Mouse (Mus musculus) common myeloid progenitor, adult 5-6 weeks (primary cell): ENCODE results near the gene Mras. TPM values are rescaled to one million over a fixed set of nuclear protein-coding genes. Genes with fewer than 3 reads are reported as not detected.
A peak's percentile ranks its signal among the peaks of the same experiment; 100 is the strongest.

Experiments used
- ATAC-seq: replicated peaks from 2 replicates; pipeline ENCODE4 v1.8.0; 2016; ENCODE audit warnings: low read depth, mild to moderate bottlenecking, moderate TSS enrichment, inconsistent platforms; ENCODE audit not compliant: poor library complexity, severe bottlenecking
- total RNA-seq: library from RNA; stranded (forward); fragments of 200-1000, 187-1606 nt; gene quantifications from 2 replicates; pipeline ENCODE4 v1.2.3, GENCODE M21; 2017

The Mras gene
- total RNA-seq, 1 experiment from 2014 or later: 0.82 TPM

DNA sequence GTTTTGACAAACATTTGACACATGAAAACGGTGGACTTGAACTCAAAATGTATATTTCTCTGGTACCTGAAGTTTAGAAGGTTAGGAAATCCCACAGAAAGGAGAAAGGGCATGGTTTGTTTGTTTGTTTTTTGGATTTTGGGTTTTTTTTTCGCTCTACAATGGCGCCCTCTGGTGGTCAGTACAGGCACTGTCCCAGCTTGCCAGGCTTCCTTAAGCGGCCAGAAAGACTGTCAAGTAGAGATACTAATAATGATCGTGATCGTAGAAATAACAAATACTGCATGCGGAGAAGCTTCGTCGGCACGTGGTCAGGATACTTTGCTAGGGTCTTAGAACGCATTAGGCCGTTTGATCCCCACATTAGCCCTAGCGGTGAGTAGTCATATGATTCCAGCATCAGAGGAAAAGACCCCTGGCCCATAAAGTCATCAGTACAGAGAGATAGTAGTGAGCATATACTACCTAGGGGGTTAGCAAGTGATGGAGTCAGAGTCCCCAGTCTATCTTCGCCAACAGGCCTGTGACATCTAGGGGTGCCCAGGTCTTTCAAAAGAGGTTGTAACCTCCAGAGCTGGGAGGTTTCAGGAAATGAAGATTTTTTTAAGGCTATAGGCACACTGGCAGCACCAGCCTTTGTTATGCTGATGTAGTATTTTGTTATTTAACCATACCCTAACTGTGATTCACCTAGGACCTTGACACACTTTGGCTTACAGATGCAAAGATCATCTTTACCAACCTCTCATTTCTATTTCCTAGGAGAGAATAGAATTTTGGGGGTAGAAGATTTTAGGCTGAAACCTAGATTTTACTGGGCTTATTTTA lies 60.4 kb downstream of the Mras start:
- ATAC-seq: peak; percentile 57

- no peak for ATAC-seq
These were observed 68.8 kb downstream of the Mras start for GRCm38 (mm10) chr9:99368431-99368830.

- ATAC-seq: no peak
These were observed 71.3 kb downstream of the Mras start for GRCm38 (mm10) chr9:99365906-99366305.

DNA sequence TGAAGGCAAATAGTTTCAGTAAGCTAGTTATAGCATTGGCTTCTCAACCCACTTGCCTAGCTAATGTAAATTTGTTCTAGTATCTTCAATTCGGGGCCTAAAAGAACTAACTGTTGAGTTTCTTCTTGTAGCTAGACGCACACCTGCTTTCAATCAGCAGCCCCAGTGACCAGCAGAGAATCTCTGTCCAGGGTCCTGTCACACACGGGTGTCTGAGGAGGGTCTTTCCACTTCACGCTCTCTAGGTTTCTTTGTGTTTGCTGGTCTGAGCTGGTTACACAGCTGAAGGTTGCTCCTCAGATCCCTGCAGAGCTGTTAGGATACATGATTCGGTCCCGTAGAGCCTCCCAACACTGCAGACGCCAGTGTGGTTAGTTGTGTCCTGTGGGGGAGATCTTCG lies 74.1 kb downstream of the Mras start:
- no peak for ATAC-seq

DNA sequence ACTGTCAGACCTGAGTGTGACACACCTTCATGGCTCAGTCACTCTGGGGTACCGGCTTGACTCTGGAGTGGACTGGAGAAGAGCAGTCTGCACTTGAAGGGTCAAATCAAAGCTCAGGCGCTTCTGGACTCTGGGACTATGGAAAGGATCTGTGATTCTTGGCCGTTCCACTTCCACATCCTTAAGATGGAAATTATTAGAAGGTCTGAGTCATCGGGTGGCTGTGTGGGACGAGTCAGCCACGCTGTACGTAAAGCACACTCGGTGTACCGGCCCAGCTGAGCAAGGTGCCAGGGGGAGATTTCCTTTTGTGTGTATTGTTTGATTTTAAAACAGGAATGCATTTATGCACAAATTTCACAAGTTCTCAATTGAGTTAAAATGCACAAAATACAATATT lies 75.2 kb downstream of the Mras start:
- no peak for ATAC-seq

DNA sequence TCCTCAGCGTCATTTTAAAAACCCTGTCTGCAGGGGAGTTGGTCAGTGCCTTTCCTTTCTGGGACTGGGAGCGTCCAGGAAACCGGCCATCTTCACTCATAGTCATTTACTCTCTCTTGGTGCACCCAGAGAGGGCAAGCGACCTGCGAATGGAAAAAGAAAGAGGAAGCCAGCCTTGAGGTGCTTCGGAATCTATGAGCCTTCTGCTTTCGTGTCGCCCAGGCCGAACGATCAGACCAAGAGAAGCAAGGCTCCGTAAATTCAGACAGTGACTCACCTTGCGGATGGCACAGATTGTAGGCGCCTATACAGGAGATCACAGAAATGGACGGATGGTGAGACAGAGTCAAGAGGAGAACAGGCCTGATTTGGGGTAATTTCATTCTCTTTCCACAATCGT lies 78.2 kb downstream of the Mras start:
- ATAC-seq: peak; percentile 36

DNA sequence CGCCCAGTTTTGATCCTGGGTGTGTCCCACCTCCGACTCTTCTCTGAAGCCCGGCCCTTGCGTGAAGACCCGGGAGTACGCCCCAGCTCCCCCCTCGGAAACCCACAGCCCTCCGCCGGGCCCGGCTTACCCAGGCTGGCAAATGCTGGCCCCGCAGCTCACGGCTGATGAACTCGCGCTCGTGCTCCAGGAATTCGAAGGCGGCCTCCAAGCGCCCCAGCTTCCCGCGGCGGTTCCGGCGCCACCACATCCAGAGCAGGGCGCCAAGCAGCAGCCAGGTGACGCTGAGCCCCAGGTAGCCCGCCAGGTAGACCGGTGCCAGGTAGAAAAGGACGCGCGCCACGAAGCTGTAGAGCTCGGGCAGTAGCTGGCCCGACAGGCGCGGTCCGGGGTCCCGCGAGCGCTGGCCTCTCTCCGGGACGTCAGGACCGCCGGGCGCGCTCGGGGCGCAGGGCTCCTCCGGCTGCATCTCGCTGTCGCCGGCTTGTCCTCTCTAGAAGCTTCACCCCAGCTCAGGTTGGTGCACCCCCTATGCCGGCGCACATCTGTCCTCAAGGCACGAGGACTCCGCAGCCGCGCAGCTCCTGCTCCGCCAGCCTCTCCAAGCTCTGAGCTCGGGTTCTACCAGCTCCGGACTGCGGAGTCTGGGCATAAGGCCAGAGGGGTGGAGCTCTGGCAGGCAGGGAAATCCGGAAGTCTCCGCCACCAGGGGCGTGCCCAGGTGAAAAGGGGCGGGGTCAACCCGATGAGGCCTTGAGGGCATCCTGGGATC lies 79.1 kb downstream of the Mras start, which contains the start of gene Esyt3:
Gene Esyt3 (minus strand): TSS at position 637 of the 772 bp plus-strand sequence.
- peak; percentile 45 for ATAC-seq

DNA sequence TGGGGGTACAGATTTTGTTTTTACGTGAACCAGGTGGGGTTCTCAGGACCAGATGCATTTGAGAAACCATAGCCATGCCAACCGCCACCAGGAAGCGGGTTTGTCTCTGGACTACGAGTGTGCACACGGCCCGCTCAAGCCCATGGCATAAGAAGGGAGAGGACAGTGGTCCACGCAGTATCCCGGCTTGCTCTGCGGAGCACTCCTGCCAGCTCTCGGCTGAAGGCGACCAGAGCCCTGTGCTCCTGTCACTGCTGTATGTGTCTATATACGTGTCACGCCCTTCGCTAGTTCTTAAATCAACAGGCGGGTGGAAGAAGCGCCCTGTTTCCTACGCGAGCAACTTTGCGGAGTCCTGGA lies 79.6 kb downstream of the Mras start:
- ATAC-seq: peak; percentile 28

- no peak for ATAC-seq
These were observed 81.2 kb downstream of the Mras start for GRCm38 (mm10) chr9:99355971-99356370.

DNA sequence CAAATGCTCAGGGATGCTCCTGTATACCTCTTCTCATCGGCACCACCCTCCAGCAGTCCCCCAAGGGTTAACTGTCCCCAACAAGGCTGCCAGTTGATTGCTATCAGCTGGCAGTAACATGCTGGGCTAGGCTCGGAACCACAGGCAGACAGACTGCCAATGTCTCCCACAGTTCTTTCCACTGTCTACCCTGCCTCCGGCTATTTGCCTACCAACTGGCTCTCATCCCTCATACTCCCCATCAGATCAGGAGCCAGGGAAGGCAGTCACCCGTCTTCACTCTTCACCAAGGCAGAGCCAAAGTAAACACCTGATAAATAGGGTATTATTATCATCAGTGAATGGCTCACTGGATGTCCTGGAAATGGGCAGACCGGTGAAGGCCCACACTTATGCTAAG lies 82.4 kb downstream of the Mras start:
- no peak for ATAC-seq

- ATAC-seq: 0 out of 2 replicates have a peak, but pooled peaks have one; percentile 28
These were observed 83.8 kb downstream of the Mras start for GRCm38 (mm10) chr9:99353390-99353789.

- peak; percentile 64 for ATAC-seq
These were observed 84.2 kb downstream of the Mras start for GRCm38 (mm10) chr9:99352964-99353363.

GRCm38 (mm10) chr9:99345351-99345792 lies 91.8 kb downstream of the Mras start:
- ATAC-seq: peak; percentile 88

DNA sequence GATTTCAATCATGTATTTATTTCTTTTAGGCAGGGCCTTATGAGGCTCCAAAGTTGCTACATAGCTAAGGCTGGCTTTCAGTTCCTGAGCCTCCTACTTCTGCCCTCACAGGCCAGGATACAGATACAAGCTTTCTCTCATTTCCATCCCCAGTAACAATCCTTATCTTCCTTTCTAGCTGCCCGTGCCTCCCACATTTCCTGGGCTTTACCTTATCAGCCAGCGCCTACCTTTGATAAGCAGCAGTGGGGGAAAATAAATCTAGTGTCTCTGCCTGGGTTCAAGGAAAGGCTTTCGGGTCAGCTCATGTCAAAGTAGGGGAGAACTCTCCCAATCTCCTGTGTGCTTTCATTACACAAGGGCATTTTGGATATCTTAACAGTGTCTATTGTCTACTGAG lies 95.6 kb downstream of the Mras start:
- no peak for ATAC-seq

GRCm38 (mm10) chr9:99340126-99340525 lies 97.1 kb downstream of the Mras start:
- ATAC-seq: no peak

DNA sequence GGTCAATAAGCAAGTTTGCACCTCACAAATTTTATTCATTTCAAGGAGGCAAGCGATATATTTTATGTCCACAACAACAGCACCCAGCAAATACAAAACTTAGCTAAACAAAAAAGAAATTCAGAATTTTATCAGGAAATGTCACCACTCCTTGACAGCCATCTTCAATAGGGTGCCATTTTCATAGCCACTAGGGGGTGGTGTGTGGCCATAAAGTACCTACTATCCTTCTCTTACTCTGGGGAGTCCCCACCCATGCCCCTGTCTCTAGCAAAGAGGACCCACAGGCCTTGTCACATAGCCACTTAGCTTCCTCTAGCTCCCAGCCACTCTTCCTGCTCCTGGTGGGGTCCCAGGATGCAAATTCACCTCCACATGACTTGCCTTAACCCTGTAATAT lies 98.0 kb downstream of the Mras start:
- ATAC-seq: peak; percentile 53; the same call in 1 of the 2 replicates

DNA sequence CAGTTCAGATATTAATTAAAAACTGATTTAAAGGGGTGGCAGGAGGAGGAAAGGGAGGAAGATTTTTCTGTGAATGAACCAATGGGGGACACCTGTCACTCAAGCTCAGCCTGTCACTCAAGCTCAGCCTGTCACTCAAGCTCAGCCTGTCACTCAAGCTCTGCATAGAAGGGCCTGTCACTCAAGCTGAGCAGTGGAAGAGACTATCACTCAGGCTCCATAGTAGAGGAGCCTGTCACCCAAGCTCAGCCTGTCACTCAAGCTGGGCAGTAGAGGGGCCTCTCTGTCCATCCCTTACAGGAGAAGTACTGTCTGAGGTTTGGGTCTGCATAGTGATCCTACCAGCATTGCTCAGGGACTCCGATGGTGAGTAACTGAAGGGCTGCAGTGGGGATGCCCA lies 98.9 kb downstream of the Mras start:
- no peak for ATAC-seq

DNA sequence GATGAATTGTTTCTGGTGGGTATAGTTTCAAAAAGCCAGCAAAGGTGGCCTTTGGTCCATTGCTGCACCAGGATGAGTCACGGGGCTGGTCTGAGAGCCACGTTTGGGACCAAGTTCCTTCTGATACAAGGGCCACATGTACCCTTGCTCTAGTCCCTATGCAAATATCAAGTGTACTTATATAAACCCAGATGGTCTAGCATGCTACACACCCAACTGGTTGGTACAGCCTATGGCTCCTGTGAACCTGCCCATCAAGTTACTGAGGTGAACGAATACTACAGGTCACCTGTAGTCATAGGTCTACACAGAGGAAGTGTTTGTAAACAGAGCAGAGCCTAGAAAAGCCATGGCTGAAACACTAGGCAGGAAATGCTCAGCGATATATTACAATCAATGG lies 100.6 kb downstream of the Mras start:
- ATAC-seq: no peak
